Mouse (Mus musculus) forebrain, embryonic 16.5 days (tissue): ENCODE data around the gene Ablim1. TPM values are rescaled to one million over a fixed set of nuclear protein-coding genes. Genes with fewer than 3 reads are reported as not detected.

Experiments
- ATAC-seq: fragments of 200-750 bp; cut with Nextera tagmentation; 2 replicates; pipeline ENCODE4 v1.8.0; 2017; ENCODE audit warnings: mild to moderate bottlenecking, moderate library complexity
- H3K27ac ChIP-seq: fragments of 300-500 bp; sonication (generic); 2 replicates; pipeline ENCODE4 v1.5.1; 2014; ENCODE audit warnings: low read length, control low read depth
- H3K27me3 ChIP-seq: fragments of 300-500 bp; sonication (generic); replicated peaks from 2 replicates; pipeline ENCODE4 v1.6.1; 2014; ENCODE audit warnings: low read length; ENCODE audit not compliant: control insufficient read depth, insufficient read depth
- H3K36me3 ChIP-seq: fragments of 300-500 bp; sonication (generic); 2 replicates; pipeline ENCODE4 v1.6.1; 2014; ENCODE audit not compliant: control insufficient read depth, insufficient read depth
- H3K4me1 ChIP-seq: fragments of 300-500 bp; sonication (generic); replicated peaks from 2 replicates; pipeline ENCODE4 v1.6.1; 2014; ENCODE audit warnings: low read length; ENCODE audit not compliant: control insufficient read depth, insufficient read depth
- H3K4me2 ChIP-seq: fragments of 300-500 bp; sonication (generic); 2 replicates; pipeline ENCODE4 v1.6.1; 2014; ENCODE audit warnings: mild to moderate bottlenecking, low read length, control low read depth
- H3K4me3 ChIP-seq: fragments of 300-500 bp; sonication (generic); replicated peaks from 2 replicates; pipeline ENCODE4 v1.5.1; 2014; ENCODE audit warnings: mild to moderate bottlenecking, low read length, control low read depth
- H3K9ac ChIP-seq: fragments of 300-500 bp; sonication (generic); replicated peaks from 2 replicates; pipeline ENCODE4 v1.6.1; 2014; ENCODE audit warnings: low read depth, low read length, control low read depth
- H3K9me3 ChIP-seq: fragments of 300-500 bp; sonication (generic); 2 replicates; pipeline ENCODE4 v1.6.1; 2016; ENCODE audit warnings: low read length; ENCODE audit not compliant: control insufficient read depth
- WGBS: fragments of 180-500 bp; shearing (Covaris S2); extraction: QIAGEN DNeasy Blood & Tissue Kit; methylation state at CpG from one replicate; pipeline ENCODE4 v1.1.7; 2014; 5-methylcytosine and 5-hydroxymethylcytosine counted together
- polyA plus RNA-seq: library from polyadenylated mRNA; unstranded; fragments of >200 nt; fragmentation: Nextera tagmentation; extraction: Ambion mirVana; gene quantifications from 2 replicates; pipeline ENCODE4 v1.2.1, GENCODE M21; 2015

The Ablim1 gene
- polyA plus RNA-seq, 1 experiment from 2014 or later: 47.1 TPM

- H3K36me3 ChIP-seq: no peaks in the 10 kb centered on the region
- no peak overlapping the region for H3K9ac ChIP-seq
- no peaks in the 10 kb centered on the region for H3K27me3 ChIP-seq
- no peak overlapping the region for H3K27ac ChIP-seq
- no peaks in the 10 kb centered on the region for H3K4me1 ChIP-seq
- H3K9me3 ChIP-seq: no peaks in the 10 kb centered on the region
- ATAC-seq: no peak
- no peak overlapping the region for H3K4me3 ChIP-seq
- WGBS: 75% methylated on average over 4 of the region's 4 CpGs
- no peak overlapping the region for H3K4me2 ChIP-seq
Measured at GRCm38 (mm10) chr19:57026501-57026900, 288.2 kb downstream of the Ablim1 start.

- no peaks in the 10 kb centered on the region for H3K36me3 ChIP-seq
Measured at GRCm38 (mm10) chr19:57017785-57018179, 296.9 kb downstream of the Ablim1 start.

GRCm38 (mm10) chr19:57016995-57017784 is 297.5 kb downstream of the Ablim1 start:
- Histone ChIP-seq H3K4me2 (no peak overlapping the region), H3K4me3 (no peak overlapping the region), H3K4me1 (peaks cover 6% of the 10 kb centered on the region), H3K9ac (no peak overlapping the region), H3K9me3 (no peaks in the 10 kb centered on the region), H3K36me3 (no peaks in the 10 kb centered on the region), H3K27me3 (no peaks in the 10 kb centered on the region), H3K27ac (no peak overlapping the region)
- 49% methylated on average over 15 of the region's 15 CpGs for WGBS
- ATAC-seq: no peak

More at GRCm38 (mm10) chr19:57017785-57018179, 296.9 kb downstream of the Ablim1 start:
- Histone ChIP-seq H3K27me3 (no peaks in the 10 kb centered on the region), H3K9me3 (no peaks in the 10 kb centered on the region), H3K4me1 (peaks cover 6% of the 10 kb centered on the region), H3K9ac (no peak overlapping the region), H3K4me3 (no peak overlapping the region), H3K27ac (no peak overlapping the region), H3K4me2 (no peak overlapping the region)
- no peak for ATAC-seq
- 79% methylated on average over 8 of the region's 8 CpGs for WGBS

- 90% methylated on average over 3 of the region's 3 CpGs for WGBS
- Histone ChIP-seq H3K27me3 (peaks cover under 1% of the 10 kb centered on the region; the same call in 1 of the 2 replicates), H3K4me2 (no peak overlapping the region), H3K27ac (no peak overlapping the region), H3K4me1 (peaks cover 6% of the 10 kb centered on the region), H3K9ac (no peak overlapping the region), H3K36me3 (no peaks in the 10 kb centered on the region), H3K4me3 (no peak overlapping the region), H3K9me3 (no peaks in the 10 kb centered on the region)
- ATAC-seq: no peak
Measured at GRCm38 (mm10) chr19:57014808-57015207, 299.9 kb downstream of the Ablim1 start.

- Histone ChIP-seq H3K4me3 (no peak overlapping the region), H3K27ac (no peak overlapping the region), H3K36me3 (no peaks in the 10 kb centered on the region), H3K9ac (no peak overlapping the region), H3K9me3 (no peaks in the 10 kb centered on the region), H3K4me1 (peaks cover 7% of the 10 kb centered on the region), H3K4me2 (no peak overlapping the region), H3K27me3 (peaks cover 8% of the 10 kb centered on the region; the same call in 1 of the 2 replicates)
- ATAC-seq: no peak
- 64% methylated on average over 6 of the region's 6 CpGs for WGBS
Measured at GRCm38 (mm10) chr19:57013271-57013677, 301.4 kb downstream of the Ablim1 start.

- no peaks in the 10 kb centered on the region for H3K36me3 ChIP-seq
- H3K4me2 ChIP-seq: no peak overlapping the region
- no peak overlapping the region for H3K27ac ChIP-seq
- ATAC-seq: no peak
- peaks cover 17% of the 10 kb centered on the region for H3K27me3 ChIP-seq
- H3K4me1 ChIP-seq: peaks cover 16% of the 10 kb centered on the region
- H3K9ac ChIP-seq: no peak overlapping the region
- whole genome bisulfite sequencing: 78% methylated on average over 3 of the region's 3 CpGs
- no peaks in the 10 kb centered on the region for H3K9me3 ChIP-seq
- H3K4me3 ChIP-seq: no peak overlapping the region
Measured at GRCm38 (mm10) chr19:57012068-57012467, 302.7 kb downstream of the Ablim1 start.

GRCm38 (mm10) chr19:57010064-57010463 is 304.7 kb downstream of the Ablim1 start:
- Histone ChIP-seq H3K27ac (no peak overlapping the region), H3K36me3 (no peaks in the 10 kb centered on the region), H3K4me3 (no peak overlapping the region), H3K27me3 (peaks cover 22% of the 10 kb centered on the region), H3K9ac (no peak overlapping the region), H3K9me3 (no peaks in the 10 kb centered on the region), H3K4me1 (peaks cover 10% of the 10 kb centered on the region), H3K4me2 (no peak overlapping the region)
- WGBS: 27% methylated on average over 4 of the region's 4 CpGs
- ATAC-seq: no peak

- H3K27ac ChIP-seq: no peak overlapping the region
- no peak overlapping the region for H3K9ac ChIP-seq
- H3K9me3 ChIP-seq: no peaks in the 10 kb centered on the region
- WGBS: 45% methylated on average over 4 of the region's 4 CpGs
- peaks cover 10% of the 10 kb centered on the region for H3K4me1 ChIP-seq
- H3K36me3 ChIP-seq: no peaks in the 10 kb centered on the region
- peaks cover 22% of the 10 kb centered on the region for H3K27me3 ChIP-seq
- no peak overlapping the region for H3K4me2 ChIP-seq
- no peak overlapping the region for H3K4me3 ChIP-seq
- no peak for ATAC-seq
Measured at GRCm38 (mm10) chr19:57009653-57010052, 305.1 kb downstream of the Ablim1 start.

GRCm38 (mm10) chr19:57007781-57008710 is 306.7 kb downstream of the Ablim1 start, which contains the start of gene Afap1l2:
Afap1l2 (minus strand) TSS chr19:57008228.
- WGBS: 2% methylated on average over 68 of the region's 68 CpGs
- H3K4me3 ChIP-seq: peak within 1 kb of the TSS; percentile 46

More at GRCm38 (mm10) chr19:57007781-57008710, 306.7 kb downstream of the Ablim1 start, which contains the start of gene Afap1l2:
- no peaks in the 10 kb centered on the region for H3K36me3 ChIP-seq
- H3K27ac ChIP-seq: no peak within 1 kb of the TSS
- no peaks in the 10 kb centered on the region for H3K9me3 ChIP-seq
- peak within 1 kb of the TSS; percentile 77 for H3K4me2 ChIP-seq
- H3K9ac ChIP-seq: peak within 1 kb of the TSS; percentile 51
- peaks cover 22% of the 10 kb centered on the region for H3K27me3 ChIP-seq
- H3K4me1 ChIP-seq: peaks cover 15% of the 10 kb centered on the region
- ATAC-seq: 0 out of 2 replicates have a peak, but pooled peaks have one; percentile 38
